Mouse (Mus musculus): ENCODE measurements around the gene Lin28a. TPM values are rescaled to one million over a fixed set of nuclear protein-coding genes. Genes with fewer than 3 reads are reported as not detected.

The Lin28a gene
- polyA plus RNA-seq, 1 experiment from 2014 or later = 3.4 TPM

- 49% methylated on average over 8 of the region's 8 CpGs for WGBS
- DNase-seq (ENCODE audit: low spot score) (no peak), ATAC-seq (ENCODE audit: insufficient read depth, low FRiP score, low TSS enrichment) (no peak)
- Histone ChIP-seq H3K9ac (ENCODE audit: low read length) (no peak overlapping the region), H3K36me3 (ENCODE audit: control insufficient read depth, insufficient read depth, low read length) (no peaks in the 10 kb centered on the region), H3K4me3 (ENCODE audit: low read depth, low read length) (no peak overlapping the region), H3K27me3 (ENCODE audit: control insufficient read depth, insufficient read depth, low read length) (no peaks in the 10 kb centered on the region), H3K9me3 (ENCODE audit: control insufficient read depth, low read length) (no peaks in the 10 kb centered on the region), H3K4me2 (ENCODE audit: low read depth) (no peak overlapping the region), H3K4me1 (ENCODE audit: control insufficient read depth, insufficient read depth, low read length) (peaks cover 12% of the 10 kb centered on the region), H3K27ac (ENCODE audit: low read depth, low read length) (no peak overlapping the region)
Measured at GRCm38 (mm10) chr4:133971741-133972140, 46.9 kb downstream of the Lin28a start.

GRCm38 (mm10) chr4:133970876-133971275 is 47.8 kb downstream of the Lin28a start:
- H3K27me3 ChIP-seq (ENCODE audit: control insufficient read depth, insufficient read depth, low read length) = no peaks in the 10 kb centered on the region
- no peak overlapping the region for H3K4me2 ChIP-seq (ENCODE audit: low read depth)
- ATAC-seq (ENCODE audit: insufficient read depth, low FRiP score, low TSS enrichment) (no peak), DNase-seq (ENCODE audit: low spot score) (no peak)
- 0 out of 2 replicates have a peak, but pooled peaks cover 4% of the 10 kb centered on the region for H3K36me3 ChIP-seq (ENCODE audit: control insufficient read depth, insufficient read depth, low read length)
- no peak overlapping the region for H3K9ac ChIP-seq (ENCODE audit: low read length)
- WGBS = 84% methylated on average over 13 of the region's 13 CpGs
- peaks cover 19% of the 10 kb centered on the region for H3K4me1 ChIP-seq (ENCODE audit: control insufficient read depth, insufficient read depth, low read length)
- H3K9me3 ChIP-seq (ENCODE audit: control insufficient read depth, low read length) = no peaks in the 10 kb centered on the region
- no peak overlapping the region for H3K27ac ChIP-seq (ENCODE audit: low read depth, low read length)
- H3K4me3 ChIP-seq (ENCODE audit: low read depth, low read length) = no peak overlapping the region

- no peak for ATAC-seq (ENCODE audit: insufficient read depth, low FRiP score, low TSS enrichment)
- Histone ChIP-seq H3K27ac (ENCODE audit: low read depth, low read length) (no peak overlapping the region), H3K9me3 (ENCODE audit: control insufficient read depth, low read length) (no peaks in the 10 kb centered on the region), H3K27me3 (ENCODE audit: control insufficient read depth, insufficient read depth, low read length) (no peaks in the 10 kb centered on the region), H3K9ac (ENCODE audit: low read length) (no peak overlapping the region), H3K36me3 (ENCODE audit: control insufficient read depth, insufficient read depth, low read length) (0 out of 2 replicates have a peak, but pooled peaks cover 5% of the 10 kb centered on the region), H3K4me2 (ENCODE audit: low read depth) (no peak overlapping the region; the same call in 1 of the 2 replicates), H3K4me3 (ENCODE audit: low read depth, low read length) (no peak overlapping the region), H3K4me1 (ENCODE audit: control insufficient read depth, insufficient read depth, low read length) (peaks cover 19% of the 10 kb centered on the region)
- 30% methylated on average over 4 of the region's 4 CpGs for WGBS
- DNase-seq (ENCODE audit: low spot score) = peak; percentile 44
Measured at GRCm38 (mm10) chr4:133970196-133970595, 48.4 kb downstream of the Lin28a start.

GRCm38 (mm10) chr4:133969114-133969770 is 49.4 kb downstream of the Lin28a start:
- ATAC-seq (ENCODE audit: insufficient read depth, low FRiP score, low TSS enrichment) = no peak
- Histone ChIP-seq H3K9me3 (ENCODE audit: control insufficient read depth, low read length) (no peaks in the 10 kb centered on the region), H3K27ac (ENCODE audit: low read depth, low read length) (no peak overlapping the region; the same call in 1 of the 2 replicates), H3K36me3 (ENCODE audit: control insufficient read depth, insufficient read depth, low read length) (peaks cover 8% of the 10 kb centered on the region; the same call in 1 of the 2 replicates), H3K4me2 (ENCODE audit: low read depth) (peak overlapping the region; percentile 98), H3K9ac (ENCODE audit: low read length) (peak overlapping the region; percentile 97; the same call in 1 of the 2 replicates), H3K4me3 (ENCODE audit: low read depth, low read length) (peak overlapping the region; percentile 81; the same call in 1 of the 2 replicates), H3K4me1 (ENCODE audit: control insufficient read depth, insufficient read depth, low read length) (peaks cover 19% of the 10 kb centered on the region), H3K27me3 (ENCODE audit: control insufficient read depth, insufficient read depth, low read length) (no peaks in the 10 kb centered on the region)
- DNase-seq (ENCODE audit: low spot score) = no peak
- whole genome bisulfite sequencing = 54% methylated on average over 8 of the region's 8 CpGs

- peak; percentile 58 for DNase-seq (ENCODE audit: low spot score)
Measured at GRCm38 (mm10) chr4:133968150-133968921, 50.3 kb downstream of the Lin28a start, which contains the start of gene Hmgn2. Hmgn2 (minus strand) TSS chr4:133968650.

GRCm38 (mm10) chr4:133967866-133968149 is 50.8 kb downstream of the Lin28a start:
- peak overlapping the region; percentile 97 for H3K9ac ChIP-seq (ENCODE audit: low read length)
- peaks cover 19% of the 10 kb centered on the region for H3K4me1 ChIP-seq (ENCODE audit: control insufficient read depth, insufficient read depth, low read length)
- no peaks in the 10 kb centered on the region for H3K27me3 ChIP-seq (ENCODE audit: control insufficient read depth, insufficient read depth, low read length)
- peak; percentile 85 for ATAC-seq (ENCODE audit: insufficient read depth, low FRiP score, low TSS enrichment)
- no peaks in the 10 kb centered on the region for H3K9me3 ChIP-seq (ENCODE audit: control insufficient read depth, low read length)
- H3K36me3 ChIP-seq (ENCODE audit: control insufficient read depth, insufficient read depth, low read length) = peaks cover 14% of the 10 kb centered on the region; the same call in 1 of the 2 replicates
- peak overlapping the region; percentile 99 for H3K27ac ChIP-seq (ENCODE audit: low read depth, low read length)
- peak; percentile 98 for DNase-seq (ENCODE audit: low spot score)
- peak overlapping the region; percentile 98 for H3K4me2 ChIP-seq (ENCODE audit: low read depth)
- peak overlapping the region; percentile 81 for H3K4me3 ChIP-seq (ENCODE audit: low read depth, low read length)
- under 1% methylated on average over 25 of the region's 29 CpGs for WGBS

More at GRCm38 (mm10) chr4:133968150-133968921, 50.3 kb downstream of the Lin28a start, which contains the start of gene Hmgn2:
- no peaks in the 10 kb centered on the region for H3K9me3 ChIP-seq (ENCODE audit: control insufficient read depth, low read length)
- H3K4me2 ChIP-seq (ENCODE audit: low read depth) = peak within 1 kb of the TSS; percentile 98
- H3K27me3 ChIP-seq (ENCODE audit: control insufficient read depth, insufficient read depth, low read length) = no peaks in the 10 kb centered on the region
- ATAC-seq (ENCODE audit: insufficient read depth, low FRiP score, low TSS enrichment) = peak; percentile 63
- peak within 1 kb of the TSS; percentile 81 for H3K4me3 ChIP-seq (ENCODE audit: low read depth, low read length)
- H3K27ac ChIP-seq (ENCODE audit: low read depth, low read length) = peak within 1 kb of the TSS; percentile 99
- WGBS = under 1% methylated on average over 42 of the region's 42 CpGs
- peak within 1 kb of the TSS; percentile 97 for H3K9ac ChIP-seq (ENCODE audit: low read length)
- H3K36me3 ChIP-seq (ENCODE audit: control insufficient read depth, insufficient read depth, low read length) = peaks cover 14% of the 10 kb centered on the region; the same call in 1 of the 2 replicates
- H3K4me1 ChIP-seq (ENCODE audit: control insufficient read depth, insufficient read depth, low read length) = peaks cover 19% of the 10 kb centered on the region

GRCm38 (mm10) chr4:133967138-133967865 is 51.3 kb downstream of the Lin28a start:
- Histone ChIP-seq H3K9me3 (ENCODE audit: control insufficient read depth, low read length) (no peaks in the 10 kb centered on the region), H3K27ac (ENCODE audit: low read depth, low read length) (peak overlapping the region; percentile 99), H3K9ac (ENCODE audit: low read length) (peak overlapping the region; percentile 97), H3K27me3 (ENCODE audit: control insufficient read depth, insufficient read depth, low read length) (no peaks in the 10 kb centered on the region), H3K4me2 (ENCODE audit: low read depth) (peak overlapping the region; percentile 73), H3K36me3 (ENCODE audit: control insufficient read depth, insufficient read depth, low read length) (peaks cover 14% of the 10 kb centered on the region; the same call in 1 of the 2 replicates), H3K4me3 (ENCODE audit: low read depth, low read length) (peak overlapping the region; percentile 81), H3K4me1 (ENCODE audit: control insufficient read depth, insufficient read depth, low read length) (peaks cover 19% of the 10 kb centered on the region)
- DNase-seq (ENCODE audit: low spot score) = peak; percentile 99
- WGBS = under 1% methylated on average over 69 of the region's 101 CpGs
- peak; percentile 67 for ATAC-seq (ENCODE audit: insufficient read depth, low FRiP score, low TSS enrichment)

GRCm38 (mm10) chr4:133966271-133966940 is 52.2 kb downstream of the Lin28a start:
- peak overlapping the region; percentile 81 for H3K4me3 ChIP-seq (ENCODE audit: low read depth, low read length)
- no peak overlapping the region for H3K27ac ChIP-seq (ENCODE audit: low read depth, low read length)
- DNase-seq (ENCODE audit: low spot score) (no peak), ATAC-seq (ENCODE audit: insufficient read depth, low FRiP score, low TSS enrichment) (no peak)
- H3K36me3 ChIP-seq (ENCODE audit: control insufficient read depth, insufficient read depth, low read length) = peaks cover 14% of the 10 kb centered on the region; the same call in 1 of the 2 replicates
- H3K4me1 ChIP-seq (ENCODE audit: control insufficient read depth, insufficient read depth, low read length) = peaks cover 19% of the 10 kb centered on the region
- H3K9me3 ChIP-seq (ENCODE audit: control insufficient read depth, low read length) = no peaks in the 10 kb centered on the region
- WGBS = 49% methylated on average over 12 of the region's 12 CpGs
- H3K4me2 ChIP-seq (ENCODE audit: low read depth) = peak overlapping the region; percentile 73
- H3K27me3 ChIP-seq (ENCODE audit: control insufficient read depth, insufficient read depth, low read length) = no peaks in the 10 kb centered on the region
- peak overlapping the region; percentile 97 for H3K9ac ChIP-seq (ENCODE audit: low read length)
